Mouse (Mus musculus): ENCODE data around the gene Gm21981. TPM values are rescaled to one million over a fixed set of nuclear protein-coding genes. Genes with fewer than 3 reads are reported as not detected.

The Gm21981 gene
- polyA plus RNA-seq, 3 experiments from 2014 or later = not detected

DNA sequence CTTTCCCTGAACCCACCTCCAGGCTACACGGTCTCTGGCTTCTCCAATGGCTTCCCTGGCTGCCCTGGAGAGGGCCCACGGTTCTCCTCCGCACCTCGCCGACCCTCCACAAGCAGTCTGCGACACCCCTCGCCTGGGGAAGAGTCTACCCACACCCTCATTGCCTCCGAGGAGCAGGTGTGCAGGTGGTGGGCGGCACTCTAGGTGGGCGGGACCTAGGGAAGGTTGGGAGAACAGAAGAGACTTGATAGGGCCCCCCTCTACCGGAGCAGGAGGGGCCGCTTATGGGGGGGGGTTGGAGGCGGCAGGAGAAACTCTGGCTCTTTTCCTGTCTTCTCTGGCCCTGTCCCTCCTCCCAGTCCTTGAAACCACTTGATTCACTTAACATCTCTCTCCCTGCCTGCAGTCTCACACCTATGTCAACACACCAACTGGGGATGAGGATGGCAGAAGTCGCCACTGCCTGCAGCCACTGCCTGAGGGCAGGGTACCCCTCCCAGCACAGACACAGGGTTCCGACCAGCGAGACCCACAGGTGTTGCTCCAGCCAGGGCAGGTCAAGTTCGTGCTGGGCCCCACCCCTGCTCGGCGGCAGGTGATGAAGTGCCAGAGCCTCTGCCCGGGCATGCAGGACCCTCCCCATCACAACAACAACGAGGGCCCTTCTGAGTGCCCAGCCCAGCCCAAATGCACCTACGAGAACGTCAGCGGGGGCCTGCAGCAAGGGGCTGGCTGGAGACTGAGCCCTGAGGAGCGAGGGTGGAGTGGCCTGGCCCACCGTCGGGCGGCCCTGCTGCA is 8.5 kb upstream of the Gm21981 start:
- ATAC-seq = no peak

DNA sequence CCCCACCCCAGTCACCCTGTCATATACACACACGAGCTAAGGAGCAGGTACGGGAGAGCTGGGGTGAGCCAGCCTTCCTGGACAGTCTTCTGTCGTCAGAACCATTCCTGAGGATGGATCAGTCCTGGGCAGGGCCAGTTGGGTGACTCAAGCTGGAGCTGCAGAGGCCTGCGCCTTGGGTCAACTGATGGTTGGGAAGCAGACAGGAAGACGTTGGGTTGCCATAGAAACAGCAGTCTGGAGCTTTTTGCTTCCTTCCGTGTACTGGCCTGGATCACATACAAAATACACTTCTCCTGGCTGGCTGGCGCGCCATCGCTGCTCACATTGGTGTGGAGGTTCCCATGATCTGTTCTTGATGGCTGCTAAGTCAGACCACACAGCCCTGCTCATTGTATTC is 7.5 kb upstream of the Gm21981 start:
- no peak for ATAC-seq

DNA sequence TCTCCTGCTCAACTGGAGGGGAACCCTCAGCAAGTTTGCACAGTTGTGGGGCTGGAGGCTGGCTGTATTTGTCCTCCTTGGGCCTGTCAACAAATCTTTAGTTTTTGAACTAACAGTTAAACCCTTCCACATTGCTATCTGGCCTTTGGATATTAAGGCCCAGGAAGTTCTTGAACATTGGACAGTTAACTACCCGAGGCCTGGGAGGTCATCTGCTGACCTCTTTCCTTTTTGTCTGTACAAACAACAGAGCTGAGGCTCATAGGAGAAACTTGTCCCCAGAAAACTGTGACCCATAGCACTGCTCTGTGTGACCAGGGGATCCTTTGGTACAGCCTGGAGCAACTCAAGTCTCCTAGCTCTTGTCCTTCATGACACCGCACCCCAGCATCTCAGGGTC is 4.8 kb upstream of the Gm21981 start:
- ATAC-seq = no peak

DNA sequence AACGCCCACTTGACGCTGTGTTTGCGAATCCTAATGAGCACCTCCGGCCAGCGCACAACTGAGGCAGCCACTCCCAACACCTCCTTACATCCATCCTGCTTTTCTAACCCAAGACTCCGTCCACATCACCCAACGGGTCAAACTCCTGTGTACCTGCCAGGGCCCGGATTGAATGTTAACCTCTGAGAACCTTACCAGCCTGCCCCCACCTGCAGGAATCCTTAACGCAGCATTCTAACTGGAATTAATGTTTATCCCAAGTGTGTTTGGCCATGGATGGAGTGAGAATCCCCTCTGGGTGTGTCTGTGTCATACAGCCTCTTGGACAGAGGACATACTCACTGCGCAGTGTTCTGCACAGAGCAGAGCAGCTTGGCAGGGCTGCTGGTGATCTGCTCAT is 3.9 kb upstream of the Gm21981 start:
- no peak for ATAC-seq

DNA sequence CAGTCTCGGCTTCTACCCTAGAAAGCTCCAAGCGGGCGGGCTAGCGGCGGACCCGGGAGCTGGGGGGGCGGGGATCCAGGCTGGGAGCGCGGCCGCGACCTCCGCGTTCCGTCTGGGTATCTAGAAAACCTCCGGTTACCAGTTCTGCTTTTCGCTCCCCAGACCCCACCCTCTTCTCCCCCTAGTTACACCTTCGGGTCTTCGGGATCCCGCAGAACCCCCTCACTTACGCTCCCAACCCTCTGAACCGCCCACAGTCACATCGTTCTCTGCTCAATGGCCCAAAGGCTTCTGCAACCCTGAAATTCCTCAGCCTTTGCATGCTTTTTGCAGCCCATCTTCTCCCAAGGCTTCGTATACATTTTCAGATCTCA is 1.1 kb upstream of the Gm21981 start:
- no peak for ATAC-seq

DNA sequence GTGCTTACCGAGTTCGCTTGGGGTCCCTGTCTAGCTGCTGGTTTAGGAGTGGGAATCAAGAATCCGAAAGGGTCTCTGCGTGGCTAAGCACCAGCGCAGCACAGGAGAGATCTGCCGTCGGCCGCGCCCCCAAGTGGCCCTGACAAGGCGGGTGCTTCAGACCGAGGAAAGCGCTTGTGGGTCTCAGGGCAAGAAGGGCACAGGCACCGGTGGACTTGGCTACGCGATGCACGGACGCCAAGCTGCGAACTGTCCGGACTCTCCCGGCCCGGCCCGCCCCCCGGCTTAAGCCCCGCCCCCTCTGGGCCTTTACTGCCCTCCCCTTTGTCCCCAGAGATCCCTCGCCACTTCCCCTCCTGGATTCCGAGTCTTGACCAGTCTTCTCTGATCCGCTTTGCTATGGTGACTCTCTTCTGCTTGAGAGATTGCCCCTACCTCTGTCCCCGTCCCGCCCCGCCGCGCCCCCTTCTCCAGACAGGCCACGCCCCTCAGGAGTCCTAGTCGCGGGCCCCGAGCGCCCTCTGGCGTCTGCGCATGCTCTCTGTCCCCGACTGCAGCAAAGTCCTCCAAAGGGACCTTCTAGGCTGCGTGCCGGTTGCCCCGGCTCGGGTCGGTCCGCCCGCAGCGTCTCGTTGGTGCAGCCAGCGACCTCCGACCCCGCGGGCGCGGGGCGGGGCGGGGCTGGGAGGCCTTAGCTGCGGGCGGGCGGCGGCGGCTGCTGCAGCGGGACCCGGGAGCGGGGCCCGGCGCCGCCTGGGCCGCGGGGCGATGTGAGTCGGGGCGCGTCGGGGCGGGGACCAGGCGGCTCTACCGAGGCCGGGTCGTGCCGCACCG is 465 bp upstream of the Gm21981 start, which contains the start of gene Prickle4:
TSS of gene Prickle4 (minus strand) at position 234 of the 834 bp plus-strand sequence.
- peak; percentile 98 for ATAC-seq

DNA sequence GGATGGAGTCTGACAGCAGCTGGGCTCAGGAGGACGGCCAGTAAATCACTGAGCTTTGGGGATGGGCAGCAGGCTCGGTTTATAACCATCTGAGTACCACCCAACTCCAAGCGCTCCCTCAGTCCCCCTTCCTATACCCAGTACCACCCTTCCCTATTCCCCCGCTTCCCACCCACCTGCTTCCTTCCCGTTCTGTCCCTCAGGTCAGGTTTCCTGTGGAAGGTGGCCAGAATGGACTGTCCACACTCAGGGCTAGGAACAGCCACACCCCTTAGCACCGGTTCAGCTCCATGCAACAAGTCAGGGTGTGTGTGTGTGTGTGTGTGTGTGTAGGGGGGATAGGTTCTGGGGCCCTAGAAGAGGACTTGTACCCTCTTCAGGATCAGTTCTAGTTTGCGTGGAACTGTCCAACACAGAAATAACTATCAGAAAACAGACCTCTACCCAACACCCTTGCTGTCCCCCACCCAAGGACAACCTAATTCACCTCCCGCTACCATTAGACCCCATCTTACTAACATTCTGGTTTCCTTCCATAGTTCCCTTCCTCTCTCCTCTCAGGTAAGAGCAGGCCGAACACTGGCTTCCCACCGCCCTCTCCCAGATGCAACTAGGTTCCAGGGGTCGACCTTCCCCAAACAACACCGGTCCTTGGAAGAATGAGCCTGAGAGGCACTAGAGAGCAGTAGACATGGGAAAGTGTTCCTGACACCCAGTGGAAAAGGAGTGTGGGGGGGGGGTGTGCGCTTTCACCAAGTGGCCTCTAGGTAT is 399 bp downstream of the Gm21981 start:
- no peak for ATAC-seq

DNA sequence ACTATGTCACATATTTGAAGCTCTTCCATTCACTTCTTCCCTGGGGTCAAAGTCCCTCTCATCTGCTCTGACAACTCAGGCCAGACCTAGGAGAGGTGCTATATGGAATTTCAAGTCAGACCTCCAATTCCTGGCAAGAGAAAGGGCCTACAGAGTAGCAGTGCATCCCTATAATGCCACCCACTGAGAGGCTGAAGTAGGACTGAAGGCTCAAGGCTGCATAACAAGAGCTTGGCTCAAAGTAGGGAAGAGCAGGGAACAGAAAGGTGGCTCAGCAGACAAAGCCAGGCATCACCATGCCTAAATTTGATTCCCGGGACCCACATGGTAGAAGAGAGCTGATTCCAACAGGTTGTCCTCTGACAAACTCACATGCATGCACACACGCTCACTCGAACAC is 2.6 kb downstream of the Gm21981 start:
- ATAC-seq = no peak

DNA sequence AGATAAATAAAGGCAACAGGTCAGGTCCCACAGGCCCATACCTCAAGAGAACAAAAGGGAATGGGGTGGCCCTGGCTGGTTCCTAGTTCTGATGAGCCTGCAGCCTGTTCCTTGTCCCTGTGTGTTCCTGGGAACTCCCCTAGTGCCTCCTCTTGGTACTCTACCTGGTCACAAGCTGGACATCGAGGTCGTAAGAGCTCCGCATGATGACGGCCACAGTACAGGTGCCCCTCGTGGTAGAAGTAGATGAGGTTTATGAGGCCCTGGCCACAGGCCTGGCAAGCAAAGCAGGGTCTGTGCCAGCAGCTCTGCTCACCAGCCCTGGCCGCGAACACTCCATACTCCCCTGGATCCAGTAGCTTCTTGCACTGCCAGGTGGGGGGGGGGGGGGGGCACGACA is 4.4 kb downstream of the Gm21981 start:
- ATAC-seq = no peak

DNA sequence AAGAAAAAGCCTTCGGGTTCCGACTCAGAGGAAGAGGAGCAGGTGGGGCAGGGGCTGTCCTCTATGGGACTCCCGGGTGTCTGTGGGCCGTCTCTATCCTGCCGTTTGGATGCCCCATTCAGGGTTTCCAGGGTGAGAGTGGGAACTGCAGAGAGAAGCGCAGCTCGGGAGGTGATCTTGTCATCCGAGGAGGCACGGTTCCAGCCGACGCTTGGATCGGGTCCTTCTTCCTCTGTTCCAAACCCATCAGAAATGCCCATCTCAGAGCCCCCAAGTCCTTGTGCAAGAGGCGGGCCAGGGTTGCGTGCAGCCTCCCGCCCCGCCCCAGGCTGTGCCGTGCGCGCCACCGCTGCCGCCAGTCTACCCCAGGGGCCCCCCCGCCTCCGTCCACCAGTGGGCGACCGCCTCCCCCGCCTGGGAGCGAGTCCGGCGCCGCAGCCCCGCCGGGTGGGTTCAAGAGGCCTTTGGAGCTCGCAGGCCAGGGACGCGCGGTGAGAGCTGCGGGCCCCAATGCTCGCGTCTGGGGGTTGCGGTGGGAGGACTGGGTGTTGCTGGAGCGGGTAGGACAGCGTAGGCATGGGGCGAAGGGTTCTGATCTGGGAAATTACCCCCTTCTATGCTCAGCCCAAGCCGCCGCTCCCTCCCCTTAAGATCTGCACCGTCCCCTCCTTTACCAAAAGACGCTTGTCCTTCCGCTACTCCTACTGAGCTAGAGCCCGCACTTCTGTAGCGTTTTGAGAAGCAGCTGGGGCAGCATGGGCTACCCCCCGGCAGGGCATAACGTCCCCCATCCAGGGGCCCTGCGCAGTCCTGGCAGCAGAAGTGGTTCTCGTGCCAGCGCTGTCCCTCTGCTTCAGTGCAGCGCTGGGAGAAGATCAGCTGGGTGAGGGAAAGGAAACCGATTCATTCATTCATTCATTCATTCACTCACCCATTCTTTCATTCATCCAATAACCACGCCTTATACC is 5.4 kb downstream of the Gm21981 start, which contains the start of gene Frs3:
TSS of gene Frs3 (plus strand) at position 423 of the 968 bp plus-strand sequence.
- peak; percentile 16 for ATAC-seq

DNA sequence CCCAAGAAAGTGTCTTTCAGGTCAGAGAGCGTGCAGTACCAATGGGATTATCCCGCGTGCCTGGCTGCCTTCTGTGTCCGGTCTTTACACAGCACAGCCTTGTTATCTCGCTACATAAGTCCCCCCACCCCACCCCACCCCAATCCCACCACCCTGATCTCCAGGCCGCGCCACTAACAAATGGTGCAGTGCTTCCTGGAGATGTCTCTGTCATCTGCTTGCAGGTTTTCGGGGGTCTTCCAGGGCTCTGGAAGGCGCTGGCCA is 6.0 kb downstream of the Gm21981 start, which contains the start of gene Tomm6:
TSS of gene Tomm6 (minus strand) at position 43 of the 264 bp plus-strand sequence.
- ATAC-seq = no peak

DNA sequence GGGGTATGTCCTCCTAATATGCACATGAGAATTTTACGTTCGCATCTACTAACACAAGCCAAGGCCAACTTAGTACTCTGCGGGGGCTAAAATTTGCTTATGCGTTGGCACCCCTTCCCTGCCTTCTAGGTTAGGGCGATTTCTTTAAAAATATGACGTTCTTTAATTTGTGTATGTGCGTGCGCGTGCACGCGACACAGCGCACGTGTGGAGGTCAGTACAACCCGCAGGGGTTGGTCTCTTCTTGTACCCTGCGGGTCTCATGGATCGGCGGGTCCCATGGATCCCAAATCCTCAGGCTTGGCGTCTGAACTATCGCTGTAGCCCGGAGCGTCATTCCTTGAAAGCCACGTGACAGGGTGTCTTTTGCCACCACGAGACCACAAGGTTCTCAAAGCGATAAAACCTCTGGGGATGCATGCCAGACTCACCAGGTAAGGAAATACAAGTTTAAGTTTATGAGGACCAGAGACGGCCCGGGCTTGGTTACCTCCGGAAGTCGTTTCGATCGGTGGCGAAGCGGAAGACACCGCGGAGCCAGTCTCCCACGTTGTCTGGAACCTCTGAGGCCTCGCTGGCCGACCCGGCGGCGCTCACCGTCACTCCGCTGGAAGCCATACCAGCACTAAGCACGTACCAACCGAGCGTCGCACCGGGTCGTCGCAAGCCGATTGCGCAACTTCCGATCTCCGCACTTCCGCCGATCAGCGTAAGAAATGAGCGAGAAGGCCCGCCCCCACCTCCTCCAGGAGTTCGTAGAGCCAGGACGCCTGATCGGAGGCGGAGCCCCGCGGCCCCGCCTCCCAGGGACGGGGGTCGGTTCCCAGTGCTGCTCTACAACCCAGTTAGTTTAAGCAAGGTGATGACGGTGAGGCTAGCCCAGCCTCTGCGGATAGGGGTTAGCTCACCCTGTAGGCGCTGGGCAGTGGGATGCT is 6.6 kb downstream of the Gm21981 start:
- ATAC-seq = peak; percentile 94

DNA sequence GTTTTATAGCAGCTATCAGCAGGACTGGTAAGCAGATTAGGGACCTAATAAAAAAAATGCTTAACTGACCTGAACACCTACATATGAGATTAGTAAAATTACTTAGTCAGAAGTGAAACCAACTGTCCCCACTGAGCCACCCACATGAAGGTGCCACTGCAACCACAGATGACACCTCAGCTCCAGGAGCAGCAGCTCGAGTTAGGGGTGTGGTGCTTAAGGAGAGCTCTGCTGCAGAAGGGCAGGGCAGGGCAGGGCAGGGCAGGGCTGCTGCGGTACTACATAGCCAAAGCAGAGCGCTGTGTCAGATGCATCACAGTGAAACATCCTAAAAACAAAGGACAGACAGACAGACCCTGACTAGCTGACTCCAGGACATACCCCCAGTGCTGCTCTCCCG is 11.4 kb downstream of the Gm21981 start:
- ATAC-seq = no peak

DNA sequence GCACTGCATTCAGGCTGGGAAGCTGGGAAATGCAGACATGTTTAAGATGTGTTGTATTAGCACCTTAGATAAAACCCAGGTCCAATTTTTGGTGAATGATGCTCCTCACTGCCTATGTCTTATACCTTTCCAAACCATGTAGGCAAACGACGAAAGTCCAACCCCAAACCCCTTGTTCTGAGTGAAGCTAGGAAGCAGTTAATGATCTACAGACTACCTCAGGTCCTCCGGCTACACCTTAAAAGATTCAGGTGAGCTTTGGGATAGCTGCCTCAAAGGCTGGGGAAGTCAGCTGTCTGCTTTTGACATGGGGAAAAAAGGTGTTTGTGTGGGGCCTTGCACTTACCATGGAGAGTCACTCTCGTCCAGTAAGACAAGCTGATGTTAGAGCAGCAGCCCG is 15.6 kb downstream of the Gm21981 start:
- no peak for ATAC-seq

DNA sequence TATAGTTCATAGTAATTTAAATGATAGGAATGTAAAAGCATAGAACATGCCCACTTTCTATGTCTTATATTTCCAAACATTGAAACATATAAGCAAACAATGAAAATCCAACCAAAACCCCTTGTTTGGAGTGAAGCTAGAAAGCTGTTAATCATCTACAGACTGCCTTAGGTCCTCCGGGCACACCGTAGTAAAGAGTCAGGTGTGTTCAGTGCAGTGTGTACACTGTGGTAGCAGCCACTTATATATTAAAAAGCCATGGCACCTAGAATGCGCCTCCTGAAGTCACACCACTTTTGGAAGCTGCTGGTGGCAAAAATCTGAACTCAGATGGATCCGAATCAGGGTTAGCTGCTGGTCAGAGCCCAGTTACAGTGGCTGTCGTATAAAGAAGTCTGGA is 16.0 kb downstream of the Gm21981 start:
- ATAC-seq = no peak

DNA sequence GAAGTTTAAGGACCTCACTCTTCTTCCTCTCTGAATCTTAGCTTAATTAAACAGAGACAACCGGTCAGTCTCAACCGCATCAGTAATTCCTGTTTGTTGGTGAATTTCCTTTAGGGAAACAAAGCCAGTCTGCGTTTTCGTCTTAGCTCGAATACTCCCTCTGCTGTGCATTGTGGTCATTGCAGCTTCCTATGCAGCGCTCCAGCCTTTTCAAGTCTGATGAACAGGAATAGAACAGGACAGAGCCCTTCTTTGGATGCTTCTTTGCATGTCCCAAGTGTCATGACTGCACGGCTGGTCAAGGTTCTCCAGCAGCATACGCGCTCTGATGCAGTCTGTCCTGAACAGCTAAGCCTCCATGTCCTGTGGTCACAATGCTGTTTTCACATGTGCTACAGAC is 17.7 kb downstream of the Gm21981 start:
- ATAC-seq = no peak

DNA sequence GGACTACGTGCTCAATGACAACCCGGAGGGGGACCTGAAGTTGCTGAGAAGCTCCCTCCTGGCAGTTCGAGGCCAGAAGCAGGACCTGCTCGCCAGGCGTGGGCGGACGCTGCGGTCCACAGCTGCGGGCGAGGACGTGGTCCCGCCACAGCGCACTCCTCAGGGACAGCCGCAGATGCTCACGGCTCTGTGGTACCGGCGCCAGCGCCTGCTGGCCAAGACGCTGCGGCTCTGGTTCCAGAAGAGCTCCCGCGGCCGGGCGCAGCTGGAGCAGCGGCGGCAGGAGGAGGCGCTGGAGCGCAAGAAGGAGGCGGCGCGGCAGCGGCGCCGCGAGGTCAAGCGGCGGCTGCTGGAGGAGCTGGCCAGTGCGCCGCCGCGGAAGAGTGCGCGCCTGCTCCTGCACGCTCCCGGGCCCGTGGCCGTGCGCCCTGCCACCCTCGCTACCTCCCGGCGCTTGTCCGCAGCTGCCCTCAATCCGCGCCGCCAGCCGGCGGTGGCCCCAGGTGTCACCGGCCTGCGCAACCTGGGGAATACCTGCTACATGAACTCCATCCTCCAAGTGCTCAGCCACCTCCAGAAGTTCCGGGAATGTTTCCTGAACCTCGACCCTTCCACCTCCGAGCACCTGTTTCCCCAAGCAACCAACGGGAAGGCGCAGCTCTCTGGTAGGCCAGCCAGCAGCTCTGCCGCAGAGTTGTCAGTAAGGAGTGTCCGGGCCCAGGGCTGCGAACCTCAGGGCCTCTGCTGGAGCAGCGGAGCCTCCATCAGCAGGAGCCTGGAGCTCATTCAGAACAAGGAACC is 21.7 kb downstream of the Gm21981 start:
- ATAC-seq = no peak

DNA sequence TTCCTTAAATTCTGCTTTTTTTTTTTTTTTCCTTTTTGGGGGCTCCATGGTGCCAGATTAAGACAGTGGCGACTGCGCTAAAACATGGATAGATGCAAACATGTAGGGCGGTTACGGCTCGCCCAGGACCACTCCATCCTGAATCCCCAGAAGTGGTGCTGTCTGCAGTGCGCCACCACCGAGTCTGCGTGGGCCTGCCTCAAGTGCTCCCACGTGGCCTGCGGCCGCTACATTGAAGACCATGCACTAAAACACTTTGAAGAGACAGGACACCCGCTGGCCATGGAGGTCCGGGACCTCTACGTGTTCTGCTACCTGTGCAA is 22.3 kb downstream of the Gm21981 start:
- no peak for ATAC-seq

DNA sequence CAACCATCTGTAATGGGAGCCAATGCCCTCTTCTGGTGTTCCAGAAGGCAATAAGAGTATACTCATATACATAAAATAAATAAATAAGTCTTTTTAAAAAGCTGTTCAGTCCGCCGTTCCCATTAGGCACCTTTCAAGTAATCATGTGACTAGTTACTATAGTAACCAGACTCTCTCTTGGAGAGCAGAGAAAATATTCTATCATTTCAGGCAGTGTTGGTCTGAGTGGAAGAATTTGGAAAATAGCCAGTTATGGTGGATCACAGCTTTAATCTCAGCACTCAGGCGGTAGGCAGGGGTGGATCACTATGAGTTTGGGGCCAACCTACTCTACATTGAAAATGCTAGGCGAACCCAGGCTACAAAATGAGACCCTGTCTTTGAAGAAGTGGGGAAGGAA is 25.1 kb downstream of the Gm21981 start:
- no peak for ATAC-seq

DNA sequence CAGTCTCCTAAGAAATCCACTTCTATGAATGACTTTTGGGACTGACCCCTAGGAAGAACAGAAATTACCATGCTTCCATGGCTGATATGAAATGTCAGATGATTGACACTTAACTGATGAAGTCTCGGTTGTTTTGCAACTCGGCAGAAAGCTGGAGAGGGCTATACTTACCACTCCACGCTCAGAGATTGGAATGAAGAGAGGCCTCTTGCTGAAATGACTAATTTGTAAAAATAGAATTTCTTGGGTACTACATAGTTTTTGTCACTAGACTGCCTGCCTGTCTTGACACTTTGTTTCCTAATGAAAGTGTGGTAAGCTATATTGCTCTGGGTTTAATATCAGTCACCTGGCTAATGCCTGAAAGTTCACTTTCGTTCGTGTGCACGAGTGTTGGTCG is 29.8 kb downstream of the Gm21981 start:
- ATAC-seq = no peak

All from inflammation-experienced regulatory T-cells, adult 6 months (primary cell).